Mouse (Mus musculus): ENCODE measurements at regions not wholly inside any gene's neighbourhood (a gene's known extent, or its start where the extent isn't known, plus 50 kb on each side); places are given as distances from the start of the nearest gene placed in this dataset.

- no peaks in the 10 kb centered on the region for H3K4me1 ChIP-seq (replicated peaks; ENCODE audit: control insufficient read depth in 2 of 2, insufficient read depth in 2 of 2, low read length in 1 of 2)
- H3K4me2 ChIP-seq (ENCODE audit: low read depth), result no peak overlapping the region
- no peak overlapping the region for H3K27ac ChIP-seq
- H3K9ac ChIP-seq (replicated peaks), result no peak overlapping the region
- ATAC-seq (ENCODE audit: insufficient read depth), result no peak
- no peak for DNase-seq (ENCODE audit: low read depth in 3 of 3, low spot score in 3 of 3)
- H3K9me3 ChIP-seq (ENCODE audit: control insufficient read depth, low read length), result no peaks in the 10 kb centered on the region
- TF ChIP-seq CTCF (IDR thresholded peaks at IDR 0.05; ENCODE audit: low read depth), result no peak
- TF ChIP-seq EP300 (IDR thresholded peaks at IDR 0.05; ENCODE audit: low read depth), result no peak
- H3K36me3 ChIP-seq (replicated peaks; ENCODE audit: control insufficient read depth, insufficient read depth, low read depth), result no peaks in the 10 kb centered on the region
- no peak overlapping the region for H3K4me3 ChIP-seq (ENCODE audit: insufficient read depth in 1 of 2, low read depth in 2 of 2, low read length in 2 of 2)
- no peaks in the 10 kb centered on the region for H3K27me3 ChIP-seq (ENCODE audit: control insufficient read depth, insufficient read depth, low read length)
- 71% methylated on average over 10 of the region's 10 CpGs for WGBS (ENCODE audit: insufficient replicate concordance)
These were observed 434.6 kb upstream of the Tbx3 start for GRCm38 (mm10) chr5:119235884-119236283.

GRCm38 (mm10) chr5:119246824-119247223 lies 423.6 kb upstream of the Tbx3 start:
- no peak for ATAC-seq (ENCODE audit: insufficient read depth)
- WGBS (ENCODE audit: insufficient replicate concordance), result 49% methylated on average over 10 of the region's 10 CpGs

GRCm38 (mm10) chr5:119248626-119249025 lies 421.8 kb upstream of the Tbx3 start:
- no peak overlapping the region for H3K4me2 ChIP-seq (ENCODE audit: low read depth)
- no peaks in the 10 kb centered on the region for H3K27me3 ChIP-seq (ENCODE audit: control insufficient read depth, insufficient read depth, low read length)
- H3K9me3 ChIP-seq (ENCODE audit: control insufficient read depth, low read length), result no peaks in the 10 kb centered on the region
- ATAC-seq (ENCODE audit: insufficient read depth) (no peak), DNase-seq (ENCODE audit: low read depth in 3 of 3, low spot score in 3 of 3) (no peak)
- no peak overlapping the region for H3K9ac ChIP-seq (replicated peaks)
- no peaks in the 10 kb centered on the region for H3K4me1 ChIP-seq (replicated peaks; ENCODE audit: control insufficient read depth in 2 of 2, insufficient read depth in 2 of 2, low read length in 1 of 2)
- WGBS (ENCODE audit: insufficient replicate concordance), result 46% methylated on average over 6 of the region's 6 CpGs
- H3K36me3 ChIP-seq (replicated peaks; ENCODE audit: control insufficient read depth, insufficient read depth, low read depth), result no peaks in the 10 kb centered on the region
- H3K4me3 ChIP-seq (ENCODE audit: insufficient read depth in 1 of 2, low read depth in 2 of 2, low read length in 2 of 2), result no peak overlapping the region
- TF ChIP-seq CTCF (IDR thresholded peaks at IDR 0.05; ENCODE audit: low read depth), result no peak
- TF ChIP-seq EP300 (IDR thresholded peaks at IDR 0.05; ENCODE audit: low read depth), result no peak
- no peak overlapping the region for H3K27ac ChIP-seq

More at GRCm38 (mm10) chr5:119246824-119247223, 423.6 kb upstream of the Tbx3 start:
- Histone ChIP-seq H3K27ac (no peak overlapping the region), H3K27me3 (ENCODE audit: control insufficient read depth, insufficient read depth, low read length) (no peaks in the 10 kb centered on the region), H3K4me1 (replicated peaks; ENCODE audit: control insufficient read depth in 2 of 2, insufficient read depth in 2 of 2, low read length in 1 of 2) (no peaks in the 10 kb centered on the region), H3K9ac (replicated peaks) (no peak overlapping the region), H3K9me3 (ENCODE audit: control insufficient read depth, low read length) (no peaks in the 10 kb centered on the region), H3K4me3 (ENCODE audit: insufficient read depth in 1 of 2, low read depth in 2 of 2, low read length in 2 of 2) (no peak overlapping the region), H3K36me3 (replicated peaks; ENCODE audit: control insufficient read depth, insufficient read depth, low read depth) (no peaks in the 10 kb centered on the region), H3K4me2 (ENCODE audit: low read depth) (no peak overlapping the region)
- no peak for DNase-seq (ENCODE audit: low read depth in 3 of 3, low spot score in 3 of 3)
- no peak for TF ChIP-seq EP300 (IDR thresholded peaks at IDR 0.05; ENCODE audit: low read depth)
- TF ChIP-seq CTCF (IDR thresholded peaks at IDR 0.05; ENCODE audit: low read depth), result no peak

- H3K27me3 ChIP-seq (ENCODE audit: control insufficient read depth, insufficient read depth, low read length), result no peaks in the 10 kb centered on the region
- no peak for TF ChIP-seq CTCF (IDR thresholded peaks at IDR 0.05; ENCODE audit: low read depth)
- TF ChIP-seq EP300 (IDR thresholded peaks at IDR 0.05; ENCODE audit: low read depth), result no peak
- H3K4me3 ChIP-seq (ENCODE audit: insufficient read depth in 1 of 2, low read depth in 2 of 2, low read length in 2 of 2), result no peak overlapping the region
- no peak for ATAC-seq (ENCODE audit: insufficient read depth)
- no peak overlapping the region for H3K27ac ChIP-seq
- WGBS (ENCODE audit: insufficient replicate concordance), result 52% methylated on average over 6 of the region's 6 CpGs
- H3K9me3 ChIP-seq (ENCODE audit: control insufficient read depth, low read length), result no peaks in the 10 kb centered on the region
- no peak for DNase-seq (ENCODE audit: low read depth in 3 of 3, low spot score in 3 of 3)
- H3K36me3 ChIP-seq (replicated peaks; ENCODE audit: control insufficient read depth, insufficient read depth, low read depth), result no peaks in the 10 kb centered on the region
- no peak overlapping the region for H3K4me2 ChIP-seq (ENCODE audit: low read depth)
- no peak overlapping the region for H3K9ac ChIP-seq (replicated peaks)
- no peaks in the 10 kb centered on the region for H3K4me1 ChIP-seq (replicated peaks; ENCODE audit: control insufficient read depth in 2 of 2, insufficient read depth in 2 of 2, low read length in 1 of 2)
These were observed 421.2 kb upstream of the Tbx3 start for GRCm38 (mm10) chr5:119249124-119249718.

GRCm38 (mm10) chr5:119251311-119252047 lies 419.0 kb upstream of the Tbx3 start:
- Histone ChIP-seq H3K27me3 (ENCODE audit: control insufficient read depth, insufficient read depth, low read length) (no peaks in the 10 kb centered on the region), H3K9me3 (ENCODE audit: control insufficient read depth, low read length) (no peaks in the 10 kb centered on the region), H3K4me1 (replicated peaks; ENCODE audit: control insufficient read depth in 2 of 2, insufficient read depth in 2 of 2, low read length in 1 of 2) (no peaks in the 10 kb centered on the region), H3K36me3 (replicated peaks; ENCODE audit: control insufficient read depth, insufficient read depth, low read depth) (no peaks in the 10 kb centered on the region), H3K4me3 (ENCODE audit: insufficient read depth in 1 of 2, low read depth in 2 of 2, low read length in 2 of 2) (no peak overlapping the region), H3K4me2 (ENCODE audit: low read depth) (no peak overlapping the region), H3K9ac (replicated peaks) (no peak overlapping the region), H3K27ac (no peak overlapping the region)
- ATAC-seq (ENCODE audit: insufficient read depth) (no peak), DNase-seq (ENCODE audit: low read depth in 3 of 3, low spot score in 3 of 3) (no peak)
- WGBS (ENCODE audit: insufficient replicate concordance), result 26% methylated on average over 9 of the region's 9 CpGs
- TF ChIP-seq CTCF (IDR thresholded peaks at IDR 0.05; ENCODE audit: low read depth), result no peak
- no peak for TF ChIP-seq EP300 (IDR thresholded peaks at IDR 0.05; ENCODE audit: low read depth)
